Mouse (Mus musculus) embryonic fibroblast, embryonic 13.5 days (primary cell): ENCODE measurements at regions not wholly inside any gene's neighbourhood (a gene's known extent, or its start where the extent isn't known, plus 50 kb on each side); places are given as distances from the start of the nearest gene placed in this dataset.

Experiments
- H3K27ac ChIP-seq: 2 replicates; pipeline ENCODE4 v1.5.1; 2012; ENCODE audit warnings: low read length, control low read depth, inconsistent platforms; ENCODE audit not compliant: insufficient read depth
- H3K4me1 ChIP-seq: 2 replicates; pipeline ENCODE4 v1.6.1; 2011; ENCODE audit warnings: low read length; ENCODE audit not compliant: control insufficient read depth, insufficient read depth
- H3K4me3 ChIP-seq: 2 replicates; pipeline ENCODE4 v1.5.1; 2011; ENCODE audit warnings: mild to moderate bottlenecking, control low read depth, low read length; ENCODE audit not compliant: insufficient read depth
- CTCF ChIP-seq: IDR thresholded peaks from 2 replicates; pipeline ENCODE4 v1.5.1; 2011; ENCODE audit warnings: mild to moderate bottlenecking, control low read depth, low read length, moderate library complexity, borderline replicate concordance; ENCODE audit not compliant: insufficient read depth
- POLR2A ChIP-seq: IDR thresholded peaks from 2 replicates; pipeline ENCODE4 v1.6.1; 2011; ENCODE audit warnings: low read depth, mild to moderate bottlenecking, control low read depth, low read length, moderate library complexity

GRCm38 (mm10) chr6:117329164-117329939, 161.0 kb downstream of the Cxcl12 start:
- TF ChIP-seq POLR2A (no peak), CTCF (no peak)
- no peak overlapping the region for H3K27ac ChIP-seq
- no peak overlapping the region for H3K4me3 ChIP-seq
- H3K4me1 ChIP-seq = peaks cover 29% of the 10 kb centered on the region

GRCm38 (mm10) chr6:117330198-117330597, 161.9 kb downstream of the Cxcl12 start:
- peaks cover 24% of the 10 kb centered on the region for H3K4me1 ChIP-seq
- no peak for TF ChIP-seq POLR2A
- H3K27ac ChIP-seq = no peak overlapping the region
- no peak overlapping the region for H3K4me3 ChIP-seq

DNA sequence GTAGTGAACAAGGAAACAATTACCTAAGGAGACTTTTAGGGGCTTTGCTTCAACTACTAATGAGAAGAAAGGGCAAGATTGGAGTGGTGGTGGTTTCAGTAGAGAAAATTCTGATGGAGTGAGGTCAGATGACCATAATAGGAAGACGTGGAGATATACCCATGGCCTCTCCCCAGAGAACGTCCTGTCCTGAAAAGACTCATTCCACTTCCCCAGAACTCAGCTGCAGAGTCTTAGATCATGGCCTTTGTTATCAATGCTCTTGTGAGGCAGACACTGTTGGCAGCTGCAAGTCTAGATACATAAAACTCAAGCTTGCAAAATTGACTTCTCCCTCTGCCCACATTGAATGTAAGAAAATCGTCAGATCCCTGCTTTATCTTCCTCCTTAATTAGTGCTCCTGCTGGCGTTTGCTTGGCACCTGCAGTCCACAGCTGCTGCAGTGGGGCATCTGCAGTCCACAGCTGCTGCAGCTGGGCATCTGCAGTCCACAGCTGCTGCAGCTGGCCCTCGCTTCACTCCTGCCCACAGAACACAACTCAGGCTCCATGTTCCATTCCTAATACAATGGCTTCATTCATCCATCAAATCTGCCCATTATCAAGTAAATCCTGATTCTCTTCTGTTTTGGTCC, 162.5 kb downstream of the Cxcl12 start:
- Histone ChIP-seq H3K4me3 (no peak overlapping the region), H3K4me1 (peaks cover 23% of the 10 kb centered on the region), H3K27ac (no peak overlapping the region)
- TF ChIP-seq POLR2A = no peak
- no peak for TF ChIP-seq CTCF

DNA sequence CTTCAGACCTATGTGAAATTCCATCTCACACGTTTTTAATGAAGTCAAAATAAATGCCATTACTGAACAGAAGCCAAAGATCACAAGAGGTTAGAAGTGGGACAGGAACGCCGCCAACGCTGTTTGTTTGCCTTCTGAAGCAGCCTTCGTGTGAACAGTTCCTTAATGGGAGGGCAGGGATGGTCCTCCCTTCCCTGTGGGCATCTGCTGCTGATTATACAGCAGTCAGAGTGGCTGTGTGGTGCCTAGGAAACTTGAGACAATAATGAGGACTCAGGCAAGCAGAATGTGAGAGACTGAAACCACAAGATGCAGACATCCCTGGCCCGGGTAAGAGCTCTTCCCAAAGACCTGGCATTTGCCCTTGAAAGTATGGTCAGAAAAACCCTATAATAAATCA, 164.3 kb downstream of the Cxcl12 start:
- no peak overlapping the region for H3K4me3 ChIP-seq
- H3K27ac ChIP-seq = no peak overlapping the region
- no peak for TF ChIP-seq POLR2A
- no peak for TF ChIP-seq CTCF
- peaks cover 11% of the 10 kb centered on the region for H3K4me1 ChIP-seq

DNA sequence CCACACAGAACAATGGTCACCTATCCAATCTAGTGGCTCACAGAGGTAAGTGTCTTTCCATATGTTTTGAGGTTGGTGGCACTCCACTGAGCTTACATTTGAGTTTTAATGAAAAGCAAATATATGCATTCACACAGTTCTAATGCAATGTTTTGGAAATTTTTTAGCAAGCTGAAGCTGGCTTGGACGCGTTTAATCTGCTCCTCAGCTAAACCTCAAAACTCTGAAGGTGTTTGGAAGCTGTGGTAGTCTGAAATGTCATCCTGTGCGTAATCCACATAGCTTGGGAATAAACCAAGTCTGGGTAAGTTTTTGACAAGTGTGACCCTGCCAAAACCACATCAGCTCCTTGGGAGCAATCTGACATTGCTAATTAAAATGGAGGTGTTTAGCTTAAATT, 173.8 kb downstream of the Cxcl12 start:
- no peak for TF ChIP-seq CTCF
- no peak for TF ChIP-seq POLR2A
- H3K4me1 ChIP-seq = no peaks in the 10 kb centered on the region

DNA sequence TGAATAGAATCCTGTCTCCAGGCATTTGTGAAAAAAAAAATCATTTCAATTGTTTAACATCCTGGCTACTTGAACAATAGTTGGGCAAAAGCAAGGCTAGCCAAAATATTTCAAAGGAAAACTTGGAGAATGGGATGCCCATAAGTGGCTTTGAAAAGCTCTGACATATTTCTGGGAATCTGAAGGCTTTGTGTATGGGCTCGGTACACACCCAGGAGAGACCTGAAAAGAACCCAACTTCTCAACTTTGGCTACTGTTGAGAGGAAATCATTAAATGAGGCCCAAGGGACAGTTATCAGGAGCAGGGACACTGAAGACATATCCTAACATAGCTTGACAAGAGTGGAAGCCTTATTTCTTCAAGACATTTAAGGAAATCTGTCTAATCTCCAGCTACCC, 179.0 kb downstream of the Cxcl12 start:
- no peak overlapping the region for H3K27ac ChIP-seq
- peaks cover 4% of the 10 kb centered on the region; the same call in 1 of the 2 replicates for H3K4me1 ChIP-seq
- TF ChIP-seq CTCF (no peak), POLR2A (no peak)
- no peak overlapping the region for H3K4me3 ChIP-seq

More for the DNA sequence above, 173.8 kb downstream of the Cxcl12 start:
- H3K4me3 ChIP-seq = no peak overlapping the region
- H3K27ac ChIP-seq = no peak overlapping the region

GRCm38 (mm10) chr6:117351846-117352245, 183.5 kb downstream of the Cxcl12 start:
- Histone ChIP-seq H3K4me1 (peaks cover 6% of the 10 kb centered on the region), H3K4me3 (no peak overlapping the region), H3K27ac (peak overlapping the region; percentile 89)
- TF ChIP-seq CTCF (no peak), POLR2A (no peak)

- H3K27ac ChIP-seq = no peak overlapping the region
- H3K4me1 ChIP-seq = peaks cover 6% of the 10 kb centered on the region
- no peak for TF ChIP-seq POLR2A
- H3K4me3 ChIP-seq = no peak overlapping the region
Measured at GRCm38 (mm10) chr6:117353091-117353490, 184.8 kb downstream of the Cxcl12 start.

DNA sequence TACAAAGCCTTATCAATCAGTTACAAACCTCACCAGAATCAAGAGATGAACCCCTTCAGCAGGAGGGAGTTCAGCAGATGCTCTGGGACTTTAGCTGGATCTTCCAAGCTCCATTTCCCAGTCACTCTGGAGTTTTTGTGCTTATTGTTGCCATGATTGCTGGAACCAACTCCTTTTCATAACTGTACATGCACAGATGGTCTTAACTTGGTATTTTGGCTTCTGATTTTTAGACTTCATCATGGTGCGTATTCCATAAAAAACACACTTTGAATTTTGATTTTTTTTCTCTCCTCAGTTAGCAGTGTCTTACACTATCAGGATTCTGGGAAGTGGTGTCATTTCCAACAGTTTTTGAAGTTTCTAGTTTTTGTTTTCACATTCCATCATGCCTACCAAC, 187.8 kb downstream of the Cxcl12 start:
- H3K4me1 ChIP-seq = peaks cover 6% of the 10 kb centered on the region
- TF ChIP-seq CTCF = no peak
- no peak for TF ChIP-seq POLR2A
- no peak overlapping the region for H3K27ac ChIP-seq
- H3K4me3 ChIP-seq = no peak overlapping the region

DNA sequence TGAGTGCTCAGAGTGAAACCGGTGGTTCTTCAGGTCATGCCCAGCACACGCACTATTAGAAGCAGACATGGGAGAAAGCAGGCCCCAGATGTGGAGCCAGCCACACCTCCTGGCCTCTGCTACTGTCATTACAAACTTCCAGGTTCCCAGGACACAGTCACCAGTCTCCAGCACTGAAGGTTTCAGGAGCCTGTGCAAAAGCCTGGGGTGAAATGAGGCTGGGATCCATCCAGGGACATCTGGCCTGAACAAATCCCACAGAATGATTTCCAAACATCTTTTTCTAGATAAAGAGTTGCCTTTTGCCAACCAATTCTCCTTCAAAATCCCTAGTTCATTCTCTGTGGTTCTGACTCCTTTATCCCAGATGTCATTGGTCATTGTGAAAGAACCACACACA, 191.1 kb downstream of the Cxcl12 start:
- Histone ChIP-seq H3K27ac (no peak overlapping the region), H3K4me1 (peaks cover 2% of the 10 kb centered on the region; the same call in 1 of the 2 replicates), H3K4me3 (no peak overlapping the region)
- TF ChIP-seq POLR2A (no peak), CTCF (no peak)
